Mouse (Mus musculus) fibroblast of lung, adult 2 months (primary cell): ENCODE measurements around the gene Rufy2.
"Not testable (repeated sequence)": the region's sequence is repeated elsewhere in the genome, so short reads cannot be mapped to it uniquely, and the experiment has no call there.

Experiments
- DNase-seq: peaks from one replicate; pipeline ENCODE4 v3.0.0-alpha.2; 2011; ENCODE audit warnings: low read depth

Rufy2 gene

DNA sequence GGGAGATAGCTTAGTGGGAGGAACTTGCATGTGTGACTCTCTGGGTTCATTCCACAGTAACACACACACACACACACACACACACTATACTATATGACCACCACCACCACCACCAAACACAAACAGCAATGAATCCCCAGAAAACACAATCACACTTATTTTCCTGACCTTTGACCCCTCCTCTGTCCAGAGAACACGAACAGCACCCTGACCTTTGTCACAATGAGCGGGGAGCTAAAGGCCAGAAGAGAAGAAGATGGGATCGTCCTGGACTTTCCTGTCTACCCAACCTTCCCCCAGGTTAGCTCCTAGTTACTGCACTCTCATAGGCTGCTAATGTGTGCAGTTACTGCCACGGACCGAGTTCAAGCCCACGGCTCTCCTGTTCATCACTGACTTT lies 72.0 kb downstream of the Rufy2 start:
- DNase-seq, result no peak

DNA sequence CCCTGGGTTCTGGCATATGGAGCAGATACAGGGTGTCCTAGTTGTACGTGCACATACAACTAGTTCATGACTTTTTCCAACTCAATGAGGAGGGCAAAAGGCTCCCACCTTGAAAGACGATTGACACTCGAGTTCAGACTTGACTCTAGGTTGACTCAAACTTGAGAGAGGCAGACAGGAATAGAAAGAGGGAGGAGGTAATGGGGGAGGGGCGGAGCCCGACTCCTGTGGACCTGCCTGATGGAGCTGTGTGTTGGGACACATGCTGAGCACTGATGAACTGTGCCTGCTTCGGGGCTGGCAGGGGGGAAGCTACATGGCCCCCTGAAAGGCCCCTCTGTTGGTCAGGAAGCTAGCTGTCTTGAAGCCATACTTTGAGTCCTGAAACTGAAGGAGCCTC lies 73.0 kb downstream of the Rufy2 start:
- DNase-seq, result no peak

DNA sequence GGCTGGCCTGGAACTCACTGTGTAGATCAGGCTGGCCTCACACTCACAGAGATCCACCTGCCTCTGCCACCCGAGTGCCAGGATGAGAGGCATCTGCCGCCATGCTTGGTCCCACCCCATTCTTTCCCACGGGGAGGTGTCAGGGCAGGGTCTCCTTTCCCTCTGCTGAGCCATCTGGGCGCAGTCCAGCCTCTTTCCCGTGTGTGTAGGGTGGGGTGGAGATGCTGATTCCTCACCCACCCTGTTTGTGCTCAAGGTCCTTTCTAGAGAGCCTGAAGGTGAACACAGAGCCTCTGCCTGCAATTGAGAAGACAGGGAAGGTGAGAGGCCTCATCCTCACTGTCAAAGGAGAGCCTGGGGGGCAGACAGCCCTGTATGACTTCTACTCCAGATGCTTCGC lies 74.0 kb downstream of the Rufy2 start:
- DNase-seq, result not testable (repeated sequence)

DNA sequence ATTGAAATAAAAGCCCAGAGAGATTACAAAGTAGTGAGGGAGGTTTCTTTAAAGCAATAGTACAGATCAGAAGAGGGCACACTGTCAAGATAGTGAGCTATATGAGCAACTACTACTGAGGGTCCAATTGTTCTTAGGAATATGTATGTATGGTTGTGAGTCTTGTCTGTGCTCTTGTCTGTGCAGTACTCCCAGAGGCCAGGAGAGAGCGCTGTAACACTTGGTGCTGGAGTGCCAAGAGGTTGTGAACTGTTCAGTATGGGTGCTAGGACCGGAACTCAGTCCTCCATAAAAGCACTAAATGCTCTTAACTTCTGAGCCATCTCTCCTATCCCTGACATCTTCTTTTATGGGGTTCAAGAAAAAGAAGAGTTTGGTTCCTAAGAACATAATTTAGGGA lies 74.6 kb downstream of the Rufy2 start:
- DNase-seq, result no peak

DNA sequence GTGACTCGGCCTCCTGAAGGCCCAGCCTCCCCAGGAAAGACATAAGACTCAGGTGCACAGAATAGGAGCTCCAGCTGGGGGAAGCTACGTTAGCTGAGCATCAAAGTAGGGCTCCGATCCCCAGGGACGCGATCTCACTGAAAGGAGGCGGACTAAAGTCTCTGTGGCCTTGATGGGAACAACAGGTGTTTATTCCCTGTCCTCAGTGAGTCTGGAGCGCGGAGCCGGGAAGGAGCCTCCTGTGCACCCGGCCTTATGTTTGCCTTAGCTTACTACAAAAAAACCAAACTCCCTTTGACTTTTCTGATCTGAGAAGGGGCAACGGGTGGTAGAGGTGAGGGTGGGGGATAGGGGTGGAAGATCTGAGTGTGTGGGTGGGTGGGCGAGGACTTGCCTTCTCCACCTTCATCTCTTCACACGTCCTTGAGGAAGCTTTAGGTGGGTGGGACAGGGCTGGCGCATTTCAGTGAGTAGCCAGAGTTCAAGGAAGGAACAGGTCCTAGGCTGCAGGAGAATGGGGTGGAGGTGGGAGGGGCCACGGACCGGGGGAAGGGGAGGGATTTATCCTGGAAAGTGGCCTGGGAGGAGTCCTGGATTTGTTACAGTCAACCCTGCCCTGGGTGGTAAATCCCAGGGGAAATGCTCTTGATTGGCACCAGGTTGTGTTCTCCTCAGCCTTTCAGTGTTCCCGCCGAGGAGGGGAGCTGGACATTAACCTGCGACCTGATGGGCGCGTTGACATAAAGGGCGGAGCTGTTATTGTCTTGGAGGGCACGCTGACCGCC lies 77.1 kb downstream of the Rufy2 start:
- DNase-seq, result no peak

DNA sequence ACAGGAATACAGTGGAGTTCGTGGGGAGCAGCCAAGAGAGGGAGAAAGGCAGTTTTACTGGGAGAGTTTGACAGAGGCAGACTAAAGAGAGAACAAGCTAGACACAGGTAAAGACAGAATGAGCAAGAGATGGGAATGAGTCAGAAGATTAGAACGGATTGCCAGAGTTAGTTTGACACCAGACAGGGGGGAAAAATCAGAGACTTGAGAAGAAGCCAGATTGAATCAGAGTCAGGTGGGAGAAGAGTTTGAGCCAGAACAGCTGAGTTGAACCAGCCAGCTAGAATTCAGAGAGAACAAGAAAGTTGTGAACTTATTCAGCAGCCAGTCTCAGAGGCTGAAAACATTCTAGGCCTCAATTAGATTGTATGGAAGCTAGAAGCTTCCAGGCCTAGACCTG lies 79.8 kb downstream of the Rufy2 start, which contains the start of gene Pbld1:
TSS of gene Pbld1 (plus strand) at position 301 of the 400 bp plus-strand sequence.
- peak; percentile 8 for DNase-seq

DNA sequence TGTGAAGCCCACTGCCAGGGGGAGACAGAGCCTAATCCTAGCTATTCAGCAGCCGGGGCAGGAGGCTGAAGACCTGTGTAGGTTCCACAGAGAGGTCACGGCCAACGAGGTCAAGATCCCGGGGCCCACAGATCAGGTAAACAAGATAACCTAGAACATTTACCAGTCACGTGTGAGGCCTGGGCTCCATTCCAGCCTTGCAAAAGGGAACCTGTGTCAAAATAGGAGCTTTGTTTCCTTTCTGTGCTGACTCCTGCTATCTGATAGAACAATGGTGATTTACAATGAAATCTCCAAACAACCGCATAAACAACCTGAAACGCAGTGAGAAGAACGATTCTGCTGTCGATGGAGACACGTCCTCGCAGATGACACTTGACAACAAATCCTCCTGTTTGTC lies 80.4 kb downstream of the Rufy2 start:
- DNase-seq, result no peak

DNA sequence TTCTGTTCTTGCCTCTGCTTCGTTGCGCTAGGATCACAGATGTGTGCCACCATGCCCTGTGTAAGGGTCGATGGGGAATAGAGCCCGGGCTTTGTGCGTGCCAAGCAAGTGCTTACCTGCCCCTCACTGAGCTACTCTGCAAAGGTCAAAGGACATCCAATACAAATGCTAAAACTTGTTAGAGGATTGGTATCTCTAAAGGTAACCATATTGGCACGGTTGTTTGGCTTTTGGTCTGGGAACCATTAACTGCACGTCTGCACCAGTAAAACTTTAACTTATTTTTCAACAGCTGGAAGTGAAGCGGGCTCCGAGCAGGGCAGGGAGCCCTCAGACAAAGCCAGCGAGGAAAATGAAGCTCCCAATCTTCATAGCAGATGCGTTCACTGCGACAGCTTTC lies 81.2 kb downstream of the Rufy2 start:
- no peak for DNase-seq

DNA sequence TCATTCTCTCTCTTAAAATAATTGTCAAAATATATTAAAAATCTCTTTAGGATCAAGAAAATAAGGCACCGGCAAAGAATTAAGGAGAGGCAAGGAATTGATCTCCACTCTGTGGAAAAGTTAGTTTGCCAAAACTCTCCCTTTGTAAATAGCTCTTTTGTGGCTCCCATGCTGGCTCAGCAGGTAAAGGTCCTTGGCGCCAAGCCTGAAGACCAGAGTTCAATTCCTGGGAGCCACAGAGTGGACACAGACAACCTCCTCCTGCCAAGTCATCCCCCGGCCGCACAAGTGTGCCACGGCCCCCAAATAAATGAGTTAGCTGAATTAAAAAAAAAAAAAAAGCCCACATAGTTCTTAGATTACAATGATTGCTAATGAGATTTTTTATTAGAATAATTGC lies 82.7 kb downstream of the Rufy2 start:
- no peak for DNase-seq

DNA sequence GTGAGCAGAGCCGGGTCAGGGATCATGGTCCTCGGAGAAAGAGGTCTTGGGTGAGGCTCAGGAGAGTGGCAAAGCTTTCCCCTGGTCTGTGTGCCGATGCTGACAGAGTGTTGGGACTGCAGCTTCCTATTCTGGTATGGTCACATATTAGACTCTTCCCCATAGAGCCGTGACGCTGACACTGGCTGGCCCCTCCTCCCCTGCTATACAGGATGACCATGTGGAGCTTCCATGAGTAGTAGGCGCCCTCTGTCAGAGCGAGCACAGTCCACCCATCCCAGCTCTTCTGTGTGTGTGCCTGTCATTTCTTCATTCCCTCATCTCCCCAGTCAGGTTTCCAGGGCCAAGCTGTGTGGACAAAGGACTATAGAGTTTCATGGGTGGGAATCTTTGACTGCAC lies 83.3 kb downstream of the Rufy2 start:
- DNase-seq, result no peak

DNA sequence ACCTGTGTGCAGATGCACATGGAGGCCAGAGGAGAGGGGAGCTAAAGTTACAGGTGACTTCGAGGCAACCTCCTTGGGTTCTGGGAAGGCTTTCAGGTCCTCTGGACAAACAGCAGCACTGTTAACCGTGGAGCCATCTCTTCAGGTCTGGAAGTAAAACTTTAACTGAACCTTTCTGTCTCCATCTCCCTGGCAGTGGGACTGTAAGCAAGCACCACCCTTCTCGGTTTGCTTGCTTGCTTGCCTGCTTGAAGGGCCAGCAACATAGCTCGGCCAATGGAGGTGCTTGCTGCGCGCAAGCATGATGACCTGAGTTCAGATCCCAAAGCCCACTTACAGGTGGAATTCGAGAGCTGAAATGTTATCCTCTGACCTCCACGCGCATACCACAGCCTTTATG lies 84.5 kb downstream of the Rufy2 start:
- DNase-seq, result no peak

DNA sequence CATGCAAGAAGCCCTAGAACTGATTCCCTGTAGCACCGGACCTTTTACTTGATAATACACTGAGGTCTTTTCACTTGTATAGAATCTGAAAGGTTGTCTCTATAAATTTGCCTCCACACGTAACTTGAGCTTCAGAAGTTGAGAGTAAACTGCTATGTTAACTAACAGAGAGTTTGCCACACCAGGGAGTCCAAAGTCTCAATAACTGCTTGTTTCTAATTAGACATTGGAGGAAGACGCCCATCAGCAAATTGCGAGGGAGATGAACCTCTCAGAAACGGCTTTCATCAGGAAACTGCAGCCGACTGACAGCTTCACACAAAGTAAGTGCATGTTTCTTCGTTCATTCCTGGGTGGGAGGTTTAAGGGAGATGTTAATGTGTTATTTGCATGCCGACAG lies 85.5 kb downstream of the Rufy2 start:
- no peak for DNase-seq

DNA sequence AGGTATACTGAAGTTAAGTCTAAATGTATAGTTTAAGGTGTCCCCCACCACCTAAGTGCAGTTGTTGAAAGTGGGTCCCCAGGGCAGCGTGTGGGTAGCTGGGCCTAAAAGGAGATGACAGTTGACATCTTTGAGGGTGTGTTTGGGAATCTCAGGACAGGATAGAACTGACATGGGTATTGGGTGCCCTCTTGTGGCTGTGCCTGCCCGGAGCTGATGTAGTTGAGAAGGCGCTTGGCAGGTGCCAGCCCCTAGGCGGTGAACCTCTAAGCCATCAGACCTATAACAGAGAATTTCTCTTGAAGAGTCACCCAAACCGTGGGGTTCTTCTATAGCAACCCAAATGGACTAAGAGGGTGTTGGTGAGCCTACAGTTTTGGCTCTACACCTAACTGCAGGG lies 86.0 kb downstream of the Rufy2 start:
- DNase-seq, result peak; percentile 44
